Mouse (Mus musculus) right cerebral cortex, postnatal 14 days (tissue): Measurements from ENCODE around the gene Foxc2.
"Not testable (repeated sequence)": the region's sequence is repeated elsewhere in the genome, so short reads cannot be mapped to it uniquely, and the experiment has no call there.

Experiments
- DNase-seq: peaks from one replicate; pipeline ENCODE4 v3.0.0; 2022

The Foxc2 gene

GRCm38 (mm10) chr8:121119635-121120455 is 3.9 kb downstream of the Foxc2 start:
- DNase-seq, result no peak

DNA sequence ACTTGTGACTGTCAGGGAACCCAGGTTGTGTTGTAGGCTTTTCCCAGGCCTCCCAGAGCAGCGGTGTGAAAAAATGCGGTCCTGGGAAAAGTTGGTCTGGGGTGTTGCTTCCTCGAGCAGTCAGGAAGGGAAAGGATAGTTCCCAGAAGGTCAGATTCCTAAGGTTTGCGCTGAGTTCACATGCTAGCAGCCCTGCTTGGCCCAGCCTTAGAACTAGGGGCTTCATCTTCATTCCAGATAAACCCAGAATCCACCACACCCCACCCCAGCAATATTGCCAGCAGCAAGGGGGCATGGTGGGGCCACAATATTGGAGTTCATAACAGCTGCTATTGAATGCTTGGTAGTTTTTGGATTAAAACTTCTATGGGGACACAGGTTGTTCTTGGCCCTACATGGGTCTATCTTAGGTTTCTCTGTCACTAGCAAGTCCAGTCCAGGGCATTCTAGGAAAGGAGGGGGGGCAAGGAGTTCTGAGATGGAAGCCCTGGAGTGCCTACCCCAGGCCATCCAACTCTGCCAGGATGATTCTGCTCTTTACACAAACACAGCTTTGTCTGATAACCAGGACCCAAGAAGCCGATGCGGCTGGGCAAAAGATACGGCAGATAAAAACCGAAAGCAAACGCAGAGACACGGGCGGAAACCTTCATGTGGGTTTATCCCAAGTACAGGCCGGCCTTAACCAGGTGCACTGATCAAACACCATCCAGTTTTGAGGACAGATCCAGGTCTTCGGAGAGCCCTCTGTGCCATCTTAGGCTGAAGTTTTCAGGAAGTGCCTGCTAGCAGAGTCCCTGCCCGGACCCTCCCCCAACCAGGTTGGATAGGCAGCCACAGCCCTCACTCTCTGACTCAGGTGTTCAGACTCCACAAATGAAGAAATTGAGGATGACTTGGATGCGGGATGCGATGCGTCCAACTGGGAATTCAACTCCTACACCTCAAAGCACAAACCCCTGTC is 4.8 kb downstream of the Foxc2 start:
- DNase-seq, result no peak

DNA sequence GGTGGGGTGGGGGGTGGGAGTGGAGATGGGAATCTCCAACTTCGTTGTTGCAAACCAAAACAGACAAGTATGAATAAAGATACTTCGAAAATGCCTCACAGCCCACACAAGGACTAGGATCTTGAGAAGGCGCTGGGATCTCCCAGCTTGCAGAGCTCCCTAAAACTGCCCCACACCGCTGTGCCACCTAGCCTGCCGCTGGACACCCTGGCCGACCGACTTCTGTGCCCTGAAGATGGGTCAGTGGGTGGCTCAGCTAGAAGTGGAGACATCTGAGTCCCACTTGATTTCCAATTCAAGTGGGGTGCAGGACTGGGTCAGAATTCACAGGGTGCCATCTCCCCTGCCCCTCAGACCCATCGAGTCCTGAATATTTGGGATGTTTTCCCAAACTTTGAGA is 5.7 kb downstream of the Foxc2 start:
- DNase-seq, result no peak

DNA sequence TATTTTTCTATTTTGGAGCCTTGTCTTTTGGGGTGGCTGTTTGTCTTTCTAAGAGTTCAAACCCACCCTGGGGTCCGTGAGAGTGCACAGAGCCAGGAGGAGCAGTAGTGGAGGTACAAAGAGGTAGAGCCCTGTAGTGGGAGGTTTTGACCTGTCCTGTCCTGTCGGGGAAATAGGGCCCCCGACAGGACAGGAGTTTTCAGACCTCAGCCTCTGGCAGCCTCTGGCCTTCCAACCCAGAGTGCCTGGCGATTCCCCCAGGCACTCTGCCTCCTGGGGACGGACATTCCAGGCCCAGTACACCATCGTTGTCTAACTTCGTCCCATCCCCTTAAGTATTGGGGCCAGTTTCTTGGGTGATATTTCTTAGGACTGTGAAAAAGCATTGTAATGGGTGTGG is 6.4 kb downstream of the Foxc2 start:
- DNase-seq, result no peak

DNA sequence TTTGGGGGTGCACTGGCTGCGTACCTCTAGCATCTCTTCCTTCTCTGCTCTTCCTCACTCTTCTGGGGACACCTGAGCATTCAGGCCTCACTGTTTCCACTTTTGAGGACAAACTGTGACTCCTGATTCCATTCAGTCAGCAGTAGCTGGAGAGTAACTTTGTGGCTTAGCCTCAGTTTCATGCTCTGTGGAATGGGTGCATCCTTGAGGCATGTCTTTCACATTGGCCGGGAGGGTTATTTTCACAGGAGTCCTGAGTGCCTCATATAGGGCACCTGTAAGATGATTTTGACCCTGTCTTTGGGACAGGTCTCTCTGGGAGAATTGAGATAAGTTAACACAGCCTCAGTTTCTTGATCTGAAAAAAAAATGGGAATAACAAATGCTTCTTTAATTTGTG is 7.1 kb downstream of the Foxc2 start:
- no peak for DNase-seq

DNA sequence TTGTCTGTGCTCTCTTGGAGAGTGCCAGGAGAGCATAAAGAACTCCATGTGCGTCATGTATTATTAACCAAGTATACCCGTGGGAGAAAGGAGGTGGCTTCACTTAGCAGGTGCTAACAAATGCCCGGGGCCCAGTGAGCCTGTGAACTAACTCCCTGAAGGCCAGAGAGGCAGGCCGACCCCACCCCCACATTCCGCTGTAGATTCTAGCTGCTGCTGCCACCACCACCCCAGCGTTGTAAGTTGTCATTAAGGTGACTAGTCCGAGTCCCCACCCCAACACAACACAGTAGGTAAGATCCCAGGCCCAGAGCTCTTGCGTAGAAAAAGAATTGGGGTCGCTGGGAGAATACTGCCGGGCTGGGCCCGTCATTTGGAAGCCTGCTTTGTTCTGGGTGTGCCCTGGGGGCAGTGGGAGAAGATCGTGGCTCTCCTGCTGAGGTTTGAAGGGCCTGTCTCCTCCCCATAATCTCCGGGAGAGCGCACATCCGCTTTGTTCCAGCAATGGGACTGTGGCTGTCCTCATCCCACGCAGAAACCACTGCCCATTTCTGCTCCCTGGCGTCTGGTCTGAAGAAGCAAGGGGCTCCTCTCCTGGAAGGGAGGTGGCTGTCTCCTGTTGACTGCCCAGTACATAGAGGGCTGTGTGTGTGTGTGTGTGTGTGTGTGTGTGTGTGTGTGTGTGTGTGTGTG is 8.7 kb downstream of the Foxc2 start:
- DNase-seq, result no peak

GRCm38 (mm10) chr8:121125311-121125876 is 9.4 kb downstream of the Foxc2 start:
- DNase-seq, result peak; percentile 68

GRCm38 (mm10) chr8:121126191-121126590 is 10.2 kb downstream of the Foxc2 start:
- no peak for DNase-seq

DNA sequence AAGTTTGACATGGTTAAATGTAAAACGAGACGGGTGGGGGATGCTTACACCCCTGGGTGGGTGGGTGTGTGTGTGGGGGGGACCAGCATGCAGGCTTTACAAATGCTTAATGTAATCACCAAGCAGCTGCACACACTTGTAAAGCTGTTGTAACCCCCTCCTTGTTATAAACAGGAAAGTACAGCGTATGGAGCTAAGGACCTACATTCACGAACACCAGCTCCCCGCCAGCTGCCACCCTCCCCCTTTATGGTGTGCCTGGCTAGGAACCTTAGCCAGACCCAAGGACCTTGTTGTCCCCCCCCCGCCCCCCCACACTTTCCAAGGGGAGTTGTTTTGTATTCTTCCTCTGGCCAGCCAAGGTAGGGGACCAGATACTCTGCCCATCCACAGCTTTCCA is 10.7 kb downstream of the Foxc2 start:
- DNase-seq, result no peak

- no peak for DNase-seq
These were observed 11.3 kb downstream of the Foxc2 start for GRCm38 (mm10) chr8:121127291-121127701.

DNA sequence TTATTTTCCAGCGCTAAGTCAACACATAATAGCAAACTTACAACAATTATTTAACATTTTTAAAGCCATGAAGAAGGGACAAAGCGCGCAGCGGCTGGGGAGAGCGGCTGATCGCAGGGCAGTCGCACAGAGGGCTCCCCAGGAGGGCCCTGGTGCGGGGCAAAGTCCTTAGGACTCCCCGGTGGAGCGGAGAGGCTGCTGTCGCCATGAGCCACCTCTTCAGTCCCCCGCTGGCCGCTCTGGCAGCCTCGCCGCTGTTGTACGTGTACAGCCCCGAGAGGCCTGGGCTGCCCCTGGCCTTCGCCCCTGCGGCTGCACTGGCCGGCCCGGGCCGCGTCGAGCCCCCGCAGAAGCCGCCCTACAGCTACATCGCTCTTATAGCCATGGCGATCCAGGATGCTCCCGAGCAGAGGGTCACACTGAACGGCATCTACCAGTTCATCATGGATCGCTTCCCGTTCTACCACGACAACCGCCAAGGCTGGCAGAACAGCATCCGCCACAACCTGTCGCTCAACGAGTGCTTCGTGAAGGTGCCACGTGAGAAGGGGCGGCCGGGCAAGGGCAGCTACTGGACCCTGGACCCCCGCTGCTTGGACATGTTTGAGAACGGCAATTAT is 11.9 kb downstream of the Foxc2 start, which contains the start of gene Foxl1:
Gene Foxl1, plus strand, starts transcription at position 185 of the 620 bp plus-strand sequence.
- no peak for DNase-seq

GRCm38 (mm10) chr8:121128531-121129264 is 12.7 kb downstream of the Foxc2 start:
- no peak for DNase-seq

GRCm38 (mm10) chr8:121129265-121129940 is 13.4 kb downstream of the Foxc2 start:
- DNase-seq, result no peak

- no peak for DNase-seq
These were observed 14.6 kb downstream of the Foxc2 start for GRCm38 (mm10) chr8:121130522-121130921.

GRCm38 (mm10) chr8:121132961-121133513 is 17.1 kb downstream of the Foxc2 start:
- no peak for DNase-seq

GRCm38 (mm10) chr8:121134102-121134501 is 18.1 kb downstream of the Foxc2 start:
- DNase-seq, result no peak

GRCm38 (mm10) chr8:121134512-121134911 is 18.5 kb downstream of the Foxc2 start:
- no peak for DNase-seq

DNA sequence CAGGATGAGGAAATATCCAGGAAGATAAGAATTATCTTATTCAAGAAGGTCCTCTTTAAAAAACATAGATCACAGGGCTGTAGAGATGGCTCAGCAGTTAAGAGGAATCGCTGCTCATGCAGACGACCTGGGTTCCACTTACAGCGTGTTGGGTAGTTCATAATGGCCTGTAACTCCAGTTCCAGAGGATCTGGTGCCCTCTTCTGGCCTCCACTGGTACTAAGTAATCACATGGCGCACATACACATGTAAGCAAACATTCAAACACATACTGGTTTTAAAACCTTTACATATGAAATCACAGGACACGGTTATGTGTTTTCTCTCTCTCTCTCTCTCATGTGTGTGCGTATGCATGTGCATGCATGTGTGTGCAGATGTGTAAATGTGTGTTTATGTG is 20.9 kb downstream of the Foxc2 start:
- no peak for DNase-seq

- not testable (repeated sequence) for DNase-seq
These were observed 29.6 kb downstream of the Foxc2 start for GRCm38 (mm10) chr8:121145457-121146134.

- no peak for DNase-seq
These were observed 32.7 kb downstream of the Foxc2 start for GRCm38 (mm10) chr8:121148573-121149083.
